Mouse (Mus musculus) left cerebral cortex, postnatal 36 days (tissue): ENCODE results near the gene Tas2r115. TPM values are rescaled to one million over a fixed set of nuclear protein-coding genes. Genes with fewer than 3 reads are reported as not detected.
"Not testable (repeated sequence)": the region's sequence is repeated elsewhere in the genome, so short reads cannot be mapped to it uniquely, and the experiment has no call there.

Source experiments
- DNase-seq, 2 experiments: peaks; one replicate each; pipeline ENCODE4 v3.0.0; 2021 to 2022; ENCODE audit warnings: low spot score in 2 of 2, mixed read lengths in 1 of 2
- intact Hi-C: fragments of 180-260 bp; cut with DNase I; formaldehyde crosslinking; loops from one replicate; pipeline ENCODE4 v1.15.1; 2025
- total RNA-seq, 2 experiments: library from RNA; stranded (reverse); gene quantifications; 2 replicates each; pipeline ENCODE4 v1.2.3; 2021

Tas2r115 gene
- not detected for total RNA-seq

- intact Hi-C loops, result no loop called here
These were observed at the start of gene Tas2r115 for GRCm38 (mm10) chr6:132737935-132738334. Tas2r115 (minus strand) TSS chr6:132738035.

GRCm38 (mm10) chr6:132778062-132778461, 40.2 kb upstream of the Tas2r115 start, which contains the start of gene Tas2r136:
Tas2r136 (minus strand) TSS chr6:132778162.
- DNase-seq, result no peak
- intact Hi-C loops, result no loop called here

More at GRCm38 (mm10) chr6:132737935-132738334, at the start of gene Tas2r115:
- DNase-seq, result no peak

- intact Hi-C loops, result no loop called here
- DNase-seq, result no peak
These were observed 24.0 kb upstream of the Tas2r115 start, which contains the start of gene Tas2r102 for GRCm38 (mm10) chr6:132761831-132762230. Tas2r102 (plus strand) TSS chr6:132762131.

- intact Hi-C loops, result no loop called here
- no peak for DNase-seq
These were observed 16.6 kb upstream of the Tas2r115 start, which contains the start of gene Tas2r124 for GRCm38 (mm10) chr6:132754430-132754829. Tas2r124 (plus strand) TSS chr6:132754730.

GRCm38 (mm10) chr6:132750206-132750605, 12.4 kb upstream of the Tas2r115 start:
- intact Hi-C loops, result no loop called here
- DNase-seq, result no peak

GRCm38 (mm10) chr6:132711828-132712227, 26.0 kb downstream of the Tas2r115 start, which contains the start of gene Tas2r122:
Tas2r122 (minus strand) TSS chr6:132711928.
- DNase-seq, result no peak
- intact Hi-C loops, result no loop called here

GRCm38 (mm10) chr6:132700907-132701306, 36.9 kb downstream of the Tas2r115 start, which contains the start of gene Tas2r121:
Tas2r121 (minus strand) TSS chr6:132701007.
- DNase-seq, result no peak
- intact Hi-C loops, result no loop called here

- intact Hi-C loops, DNase-seq: not testable (repeated sequence)
These were observed 46.2 kb downstream of the Tas2r115 start for GRCm38 (mm10) chr6:132691596-132691995.

Other genes starting within 250 kb of the Tas2r115 start
- gene Prh1, start 168.2 kb downstream of the Tas2r115 start, total RNA-seq, result not detected
- not detected for gene Prp2, start 142.1 kb downstream of the Tas2r115 start, total RNA-seq
- not detected for gene A630073D07Rik, start 86.5 kb downstream of the Tas2r115 start, total RNA-seq
- gene Tas2r120, start 81.1 kb downstream of the Tas2r115 start, total RNA-seq, result not detected
- gene Tas2r121, start 37.0 kb downstream of the Tas2r115 start, total RNA-seq, result not detected
- gene Tas2r122, start 26.1 kb downstream of the Tas2r115 start, total RNA-seq, result not detected
- not detected for gene Tas2r124, start 16.7 kb upstream of the Tas2r115 start, total RNA-seq
- gene Tas2r102, start 24.1 kb upstream of the Tas2r115 start, total RNA-seq, result not detected
- not detected for gene Tas2r136, start 40.1 kb upstream of the Tas2r115 start, total RNA-seq
- not detected for gene Tas2r117, start 64.8 kb upstream of the Tas2r115 start, total RNA-seq
- not detected for gene Tas2r123, start 109.1 kb upstream of the Tas2r115 start, total RNA-seq
- not detected for gene Tas2r116, start 117.4 kb upstream of the Tas2r115 start, total RNA-seq
- not detected for gene Tas2r110, start 130.0 kb upstream of the Tas2r115 start, total RNA-seq
- not detected for gene Tas2r113, start 155.0 kb upstream of the Tas2r115 start, total RNA-seq
- gene Tas2r125, start 171.6 kb upstream of the Tas2r115 start, total RNA-seq, result not detected
- not detected for gene Tas2r129, start 213.1 kb upstream of the Tas2r115 start, total RNA-seq
- gene Tas2r131, start 219.9 kb upstream of the Tas2r115 start, total RNA-seq, result not detected
- not detected for gene Tas2r109, start 242.9 kb upstream of the Tas2r115 start, total RNA-seq